Mouse (Mus musculus) liver, adult 2 months (tissue): ENCODE measurements around the gene Tmbim6. TPM values are rescaled to one million over a fixed set of nuclear protein-coding genes. Genes with fewer than 3 reads are reported as not detected.

Experiments
- DNase-seq: peaks from one replicate; pipeline ENCODE4 v3.0.0-alpha.2; 2011; ENCODE audit warnings: low read depth, low spot score; ENCODE audit errors: extremely low read depth
- H3K27ac ChIP-seq: fragments of 200-500 bp; replicated peaks from 2 replicates; pipeline ENCODE4 v1.5.1; 2012; ENCODE audit warnings: low read depth, mild to moderate bottlenecking, control low read depth, inconsistent platforms, low read length; ENCODE audit not compliant: insufficient read depth
- H3K27me3 ChIP-seq: fragments of 200-500 bp; 2 replicates; pipeline ENCODE4 v1.6.1; 2012; ENCODE audit warnings: mild to moderate bottlenecking, moderate library complexity, low read length, inconsistent platforms; ENCODE audit not compliant: control insufficient read depth, insufficient read depth
- H3K36me3 ChIP-seq: fragments of 200-500 bp; 2 replicates; pipeline ENCODE4 v1.6.1; 2012; ENCODE audit warnings: low read length, inconsistent platforms; ENCODE audit not compliant: control insufficient read depth, insufficient read depth
- H3K4me1 ChIP-seq: fragments of 200-500 bp; 2 replicates; pipeline ENCODE4 v1.6.1; 2011; ENCODE audit warnings: low read length; ENCODE audit not compliant: control insufficient read depth, insufficient read depth
- H3K4me3 ChIP-seq: fragments of 200-500 bp; 2 replicates; pipeline ENCODE4 v1.5.1; 2011; ENCODE audit warnings: low read depth, mild to moderate bottlenecking, control low read depth, low read length, moderate library complexity; ENCODE audit not compliant: insufficient read depth
- H3K79me2 ChIP-seq: fragments of 200-500 bp; 2 replicates; pipeline ENCODE4 v1.6.1; 2012; ENCODE audit warnings: inconsistent platforms, mild to moderate bottlenecking, low read length, moderate library complexity; ENCODE audit not compliant: control insufficient read depth, insufficient read depth
- H3K9ac ChIP-seq: fragments of 200-500 bp; 2 replicates; pipeline ENCODE4 v1.6.1; 2012; ENCODE audit warnings: low read depth, mild to moderate bottlenecking, control low read depth, inconsistent platforms, low read length
- CTCF ChIP-seq: fragments of 200-500 bp; IDR thresholded peaks from 2 replicates; pipeline ENCODE4 v1.5.1; 2011; ENCODE audit warnings: low read depth, low read length, control low read depth
- POLR2A ChIP-seq: fragments of 200-500 bp; IDR thresholded peaks from 2 replicates; pipeline ENCODE4 v1.6.1; 2011; ENCODE audit warnings: low read length, control low read depth; ENCODE audit not compliant: insufficient read depth; ENCODE audit errors: extremely low read depth
- WGBS: fragments of 180-500 bp; shearing (Covaris S2); methylation state at CpG from one replicate; pipeline ENCODE4 v1.1.7; 2018; 5-methylcytosine and 5-hydroxymethylcytosine counted together
- polyA plus RNA-seq: library from polyadenylated mRNA; depleted of rRNA; stranded (reverse); fragments of >200 nt; gene quantifications from 2 replicates; pipeline ENCODE4 v1.2.3, GENCODE M21; 2012
- total RNA-seq: library from RNA; depleted of rRNA; stranded (reverse); fragments of >200 nt; gene quantifications from 2 replicates; pipeline ENCODE4 v1.2.3, GENCODE M21; 2014

Tmbim6 gene
- total and polyA plus RNA-seq, 2 experiments, result 699 to 2,362 TPM

DNA sequence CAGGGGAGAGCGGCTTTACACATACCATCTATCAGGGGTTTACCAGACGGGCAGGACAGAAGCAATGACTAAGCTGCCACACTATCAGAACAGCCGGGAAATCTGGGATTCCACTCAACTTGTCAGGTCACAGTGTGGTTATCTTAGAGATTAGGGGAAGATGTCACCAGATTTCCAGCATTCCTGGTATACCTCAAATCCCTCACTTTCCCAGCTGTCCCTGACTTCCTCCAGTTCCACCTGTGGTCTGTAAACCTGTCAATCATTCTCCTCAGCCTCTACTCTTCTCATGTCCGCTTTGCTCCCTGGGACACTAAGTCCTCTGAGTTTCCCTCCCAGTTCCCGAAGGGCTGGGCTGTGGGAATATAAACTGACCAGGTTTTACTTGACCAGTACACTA is 40.4 kb upstream of the Tmbim6 start:
- Histone ChIP-seq H3K9ac (no peak overlapping the region), H3K79me2 (no peaks in the 10 kb centered on the region), H3K4me1 (no peaks in the 10 kb centered on the region), H3K36me3 (no peaks in the 10 kb centered on the region), H3K4me3 (no peak overlapping the region), H3K27ac (no peak overlapping the region), H3K27me3 (no peaks in the 10 kb centered on the region)
- no peak for DNase-seq
- 84% methylated on average over 5 of the region's 5 CpGs for WGBS
- TF ChIP-seq POLR2A (no peak), CTCF (no peak)

GRCm38 (mm10) chr15:99355660-99356059 is 37.0 kb upstream of the Tmbim6 start:
- WGBS, result 88% methylated on average over 6 of the region's 6 CpGs

DNA sequence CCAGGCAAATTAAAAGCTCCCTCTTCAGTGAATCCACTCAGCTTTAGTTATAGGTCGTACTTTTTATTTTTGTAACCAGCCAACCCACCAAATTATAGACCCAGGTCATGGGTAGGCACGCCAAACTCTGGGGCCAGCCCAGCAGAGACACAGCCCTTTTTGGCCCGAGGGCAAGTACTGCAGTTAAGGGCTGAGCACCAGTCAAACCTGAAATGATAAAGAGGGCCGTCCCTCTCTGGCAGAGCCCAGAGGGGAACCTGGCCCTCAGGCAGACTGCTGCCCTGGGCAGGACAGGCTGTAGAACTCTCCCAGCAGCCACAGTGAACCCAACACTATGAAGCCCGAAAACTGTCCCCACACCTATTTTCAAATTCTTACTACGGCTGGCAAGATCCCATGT is 36.2 kb upstream of the Tmbim6 start:
- no peak for DNase-seq
- Histone ChIP-seq H3K27me3 (no peaks in the 10 kb centered on the region), H3K9ac (no peak overlapping the region), H3K79me2 (0 out of 2 replicates have a peak, but pooled peaks cover 4% of the 10 kb centered on the region), H3K4me3 (no peak overlapping the region), H3K27ac (no peak overlapping the region), H3K4me1 (no peaks in the 10 kb centered on the region), H3K36me3 (no peaks in the 10 kb centered on the region)
- no peak for TF ChIP-seq POLR2A
- TF ChIP-seq CTCF, result no peak
- WGBS, result 86% methylated on average over 6 of the region's 6 CpGs

More at GRCm38 (mm10) chr15:99355660-99356059, 37.0 kb upstream of the Tmbim6 start:
- Histone ChIP-seq H3K4me1 (no peaks in the 10 kb centered on the region), H3K9ac (no peak overlapping the region), H3K36me3 (no peaks in the 10 kb centered on the region), H3K27me3 (no peaks in the 10 kb centered on the region), H3K27ac (no peak overlapping the region), H3K79me2 (0 out of 2 replicates have a peak, but pooled peaks cover 4% of the 10 kb centered on the region), H3K4me3 (no peak overlapping the region)
- DNase-seq, result no peak
- no peak for TF ChIP-seq CTCF

DNA sequence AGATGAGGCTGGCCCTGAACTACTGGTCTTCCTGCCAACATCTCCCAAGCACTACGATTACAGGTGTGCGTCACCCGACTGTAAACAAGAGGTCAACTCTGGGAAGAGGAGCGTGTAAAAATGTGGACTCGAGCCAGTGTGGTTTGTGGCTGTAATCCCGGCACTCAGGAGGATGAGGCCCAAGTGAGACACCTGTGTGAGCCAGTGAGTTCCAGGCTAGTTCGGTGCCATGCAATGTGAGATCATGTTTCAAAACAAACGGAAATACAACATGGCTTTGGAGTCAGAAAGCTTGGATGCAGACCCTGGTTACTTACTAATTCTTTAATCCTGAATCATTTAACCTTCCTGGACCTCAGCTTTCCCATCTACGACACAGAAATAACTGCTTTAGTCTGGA is 33.7 kb upstream of the Tmbim6 start:
- WGBS, result 46% methylated on average over 9 of the region's 9 CpGs
- Histone ChIP-seq H3K79me2 (peaks cover 4% of the 10 kb centered on the region; the same call in 1 of the 2 replicates), H3K36me3 (no peaks in the 10 kb centered on the region), H3K27ac (no peak overlapping the region), H3K9ac (no peak overlapping the region), H3K4me1 (no peaks in the 10 kb centered on the region), H3K4me3 (no peak overlapping the region), H3K27me3 (no peaks in the 10 kb centered on the region)
- no peak for TF ChIP-seq CTCF
- TF ChIP-seq POLR2A, result no peak
- no peak for DNase-seq

GRCm38 (mm10) chr15:99364022-99364530 is 28.6 kb upstream of the Tmbim6 start:
- Histone ChIP-seq H3K4me1 (peaks cover 3% of the 10 kb centered on the region), H3K27me3 (peaks cover 5% of the 10 kb centered on the region; the same call in 1 of the 2 replicates), H3K36me3 (no peaks in the 10 kb centered on the region), H3K79me2 (no peaks in the 10 kb centered on the region; the same call in 1 of the 2 replicates), H3K4me3 (no peak overlapping the region), H3K27ac (no peak overlapping the region), H3K9ac (no peak overlapping the region)
- 76% methylated on average over 7 of the region's 7 CpGs for WGBS
- TF ChIP-seq CTCF, result no peak
- TF ChIP-seq POLR2A, result no peak
- DNase-seq, result no peak

DNA sequence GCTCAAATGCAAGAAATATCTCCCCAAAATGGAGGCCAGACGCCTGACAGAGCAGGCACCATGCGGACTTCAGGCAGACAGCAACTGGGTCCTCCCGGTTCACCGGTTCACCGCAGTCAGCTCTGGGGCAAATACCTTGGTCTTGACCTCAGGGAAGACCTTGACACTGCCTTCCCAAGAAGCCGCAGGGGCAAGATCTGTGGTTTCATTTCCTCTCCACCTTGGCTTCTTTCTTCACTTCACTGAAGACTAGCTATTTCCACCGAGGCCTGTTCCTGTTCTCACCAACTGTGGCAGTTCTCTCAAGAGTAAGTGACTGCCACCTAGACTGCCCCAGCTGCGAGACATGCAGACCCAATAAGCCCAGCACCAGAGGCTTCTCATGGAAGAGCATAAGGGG is 27.8 kb upstream of the Tmbim6 start:
- no peak overlapping the region for H3K9ac ChIP-seq
- H3K4me3 ChIP-seq, result no peak overlapping the region
- peaks cover 3% of the 10 kb centered on the region for H3K4me1 ChIP-seq
- no peaks in the 10 kb centered on the region; the same call in 1 of the 2 replicates for H3K79me2 ChIP-seq
- no peak overlapping the region for H3K27ac ChIP-seq
- no peak for TF ChIP-seq POLR2A
- TF ChIP-seq CTCF, result no peak
- no peak for DNase-seq
- no peaks in the 10 kb centered on the region for H3K36me3 ChIP-seq
- 65% methylated on average over 8 of the region's 8 CpGs for WGBS
- peaks cover 5% of the 10 kb centered on the region; the same call in 1 of the 2 replicates for H3K27me3 ChIP-seq
